Mouse (Mus musculus) brain, embryonic 14.5 days (tissue): ENCODE data around the gene Olfr76.

Source experiments
- CTCF ChIP-seq: fragments of 200-500 bp; IDR thresholded peaks from 2 replicates; pipeline ENCODE4 v1.5.1; 2012; ENCODE audit warnings: inconsistent platforms, mild to moderate bottlenecking, moderate library complexity, borderline replicate concordance; ENCODE audit not compliant: insufficient read depth, insufficient read length; ENCODE audit errors: extremely low read depth
- POLR2A ChIP-seq: fragments of 200-500 bp; IDR thresholded peaks from 2 replicates; pipeline ENCODE4 v1.6.1; 2012; ENCODE audit warnings: mild to moderate bottlenecking, inconsistent platforms, borderline replicate concordance; ENCODE audit not compliant: poor library complexity, insufficient read depth, insufficient read length, severe bottlenecking; ENCODE audit errors: extremely low read depth

- TF ChIP-seq POLR2A (no peak), CTCF (no peak)
These were observed at the start of gene Olfr76 for GRCm38 (mm10) chr19:12123103-12123502.
